Comparison of ENCODE assay signal across 12 mouse cellular contexts in genomic region chr16:37445756-37446155, GRCm38 (mm10).
"Had no signal": no experiment of that assay in that cellular context is flagged by ENCODE, and none has a peak within 500 bp of the region (broad histone marks: within the 10 kb centered on the region; RNA-seq: fewer than 3 reads in every experiment).

No protein-coding gene starts in this region.

- DNase-seq: gastrocnemius, postnatal 14 days; gastrocnemius, postnatal 36 days; heart, adult 18-20 months; heart, postnatal 10 days; heart, postnatal 36 days; kidney, adult 11 months; kidney, adult 2 months; kidney, adult 9 months; kidney, postnatal 14 days; kidney, postnatal 36 days; layer of hippocampus, adult 9-11 months; layer of hippocampus, postnatal 36 days had no signal
